19 mouse cellular contexts compared by ENCODE assay signal in genomic region chr8:10909155-10909554, GRCm38 (mm10).
"Had no signal": no experiment of that assay in that cellular context is flagged by ENCODE, and none has a peak within 500 bp of the region (broad histone marks: within the 10 kb centered on the region; RNA-seq: fewer than 3 reads in every experiment).

No protein-coding gene starts in this region.

- H3K27me3 ChIP-seq: stomach, embryonic 15.5 days had no signal

- H3K4me3 ChIP-seq: layer of hippocampus, adult 2 months; left cerebral cortex, adult 2 months; lung, embryonic 15.5 days; midbrain, embryonic 12.5 days; myocyte; neural tube, embryonic 13.5 days; stomach, embryonic 15.5 days had no signal

- H3K36me3 ChIP-seq: lung, embryonic 15.5 days; midbrain, embryonic 12.5 days; neural tube, embryonic 13.5 days; stomach, embryonic 15.5 days had no signal

- H3K4me1 ChIP-seq: midbrain, embryonic 12.5 days; neural tube, embryonic 13.5 days had no signal

- H3K27ac ChIP-seq: layer of hippocampus, adult 2 months; left cerebral cortex, adult 2 months; liver, embryonic 14.5 days; macrophage; midbrain, embryonic 12.5 days; neural tube, embryonic 13.5 days; stomach, embryonic 15.5 days had no signal

- H3K9me3 ChIP-seq: lung, embryonic 15.5 days; midbrain, embryonic 12.5 days; neural tube, embryonic 13.5 days; stomach, embryonic 15.5 days had no signal

- DNase-seq: kidney, adult 2 months; kidney, postnatal 25 days; layer of hippocampus, adult 9-11 months; layer of hippocampus, postnatal 36 days; lung, adult 18-20 months; lung, postnatal 14 days; retina, postnatal 1 day; right cerebral cortex, postnatal 25 days; spleen, adult 18-20 months; thymus, postnatal 25 days had no signal
